Mouse (Mus musculus): Measurements from ENCODE around the gene Adat3. TPM values are rescaled to one million over a fixed set of nuclear protein-coding genes. Genes with fewer than 3 reads are reported as not detected.
A peak's percentile ranks its signal among the peaks of the same experiment; 100 is the strongest.

Adat3 gene
- polyA plus RNA-seq, 1 experiment, result 3.2 TPM

- Histone ChIP-seq H3K4me1 (ENCODE audit: control insufficient read depth, insufficient read depth, low read length) (peaks cover 6% of the 10 kb centered on the region; the same call in 1 of the 2 replicates), H3K4me3 (replicated peaks; ENCODE audit: control insufficient read depth, low read depth, low read length) (no peak overlapping the region), H3K27ac (ENCODE audit: control insufficient read depth, insufficient read depth, low read depth, low read length, poor library complexity) (no peak overlapping the region)
- WGBS, result 38% methylated on average over 17 of the region's 17 CpGs
- peak; percentile 99 for TF ChIP-seq CTCF (IDR thresholded peaks at IDR 0.05; ENCODE audit: control insufficient read depth, insufficient read depth, low read length)
- TF ChIP-seq POLR2A (IDR thresholded peaks at IDR 0.05; ENCODE audit: borderline replicate concordance, control insufficient read depth, low read depth, low read length), result peak; percentile 16; the same call in 1 of the 2 replicates
Observed at GRCm38 (mm10) chr10:80566375-80567092, 36.1 kb upstream of the Adat3 start.

GRCm38 (mm10) chr10:80568876-80569275 lies 33.8 kb upstream of the Adat3 start:
- TF ChIP-seq POLR2A (IDR thresholded peaks at IDR 0.05; ENCODE audit: borderline replicate concordance, control insufficient read depth, low read depth, low read length), result no peak
- TF ChIP-seq CTCF (IDR thresholded peaks at IDR 0.05; ENCODE audit: control insufficient read depth, insufficient read depth, low read length), result no peak
- H3K4me1 ChIP-seq (ENCODE audit: control insufficient read depth, insufficient read depth, low read length), result peaks cover 12% of the 10 kb centered on the region
- no peak overlapping the region for H3K27ac ChIP-seq (ENCODE audit: control insufficient read depth, insufficient read depth, low read depth, low read length, poor library complexity)
- WGBS, result 92% methylated on average over 29 of the region's 29 CpGs
- H3K4me3 ChIP-seq (replicated peaks; ENCODE audit: control insufficient read depth, low read depth, low read length), result no peak overlapping the region

GRCm38 (mm10) chr10:80569664-80570066 lies 33.0 kb upstream of the Adat3 start:
- Histone ChIP-seq H3K4me1 (ENCODE audit: control insufficient read depth, insufficient read depth, low read length) (peaks cover 14% of the 10 kb centered on the region), H3K4me3 (replicated peaks; ENCODE audit: control insufficient read depth, low read depth, low read length) (peak overlapping the region; percentile 69), H3K27ac (ENCODE audit: control insufficient read depth, insufficient read depth, low read depth, low read length, poor library complexity) (peak overlapping the region; percentile 74)
- WGBS, result 2% methylated on average over 10 of the region's 10 CpGs
- TF ChIP-seq POLR2A (IDR thresholded peaks at IDR 0.05; ENCODE audit: borderline replicate concordance, control insufficient read depth, low read depth, low read length) (0 out of 2 replicates have a peak, but pooled peaks have one; percentile 15), CTCF (IDR thresholded peaks at IDR 0.05; ENCODE audit: control insufficient read depth, insufficient read depth, low read length) (no peak)

- Histone ChIP-seq H3K27ac (ENCODE audit: control insufficient read depth, insufficient read depth, low read depth, low read length, poor library complexity) (peak overlapping the region; percentile 74), H3K4me3 (replicated peaks; ENCODE audit: control insufficient read depth, low read depth, low read length) (peak overlapping the region; percentile 69), H3K4me1 (ENCODE audit: control insufficient read depth, insufficient read depth, low read length) (peaks cover 14% of the 10 kb centered on the region)
- whole genome bisulfite sequencing, result 38% methylated on average over 10 of the region's 10 CpGs
- TF ChIP-seq POLR2A (IDR thresholded peaks at IDR 0.05; ENCODE audit: borderline replicate concordance, control insufficient read depth, low read depth, low read length) (no peak), CTCF (IDR thresholded peaks at IDR 0.05; ENCODE audit: control insufficient read depth, insufficient read depth, low read length) (no peak)
Observed at GRCm38 (mm10) chr10:80570419-80570818, 32.3 kb upstream of the Adat3 start.

- Histone ChIP-seq H3K27ac (ENCODE audit: control insufficient read depth, insufficient read depth, low read depth, low read length, poor library complexity) (peak overlapping the region; percentile 74), H3K4me3 (replicated peaks; ENCODE audit: control insufficient read depth, low read depth, low read length) (peak overlapping the region; percentile 49), H3K4me1 (ENCODE audit: control insufficient read depth, insufficient read depth, low read length) (peaks cover 15% of the 10 kb centered on the region)
- 8% methylated on average over 29 of the region's 30 CpGs for WGBS
- TF ChIP-seq POLR2A (IDR thresholded peaks at IDR 0.05; ENCODE audit: borderline replicate concordance, control insufficient read depth, low read depth, low read length) (peak; percentile 37; the same call in 1 of the 2 replicates), CTCF (IDR thresholded peaks at IDR 0.05; ENCODE audit: control insufficient read depth, insufficient read depth, low read length) (0 out of 2 replicates have a peak, but pooled peaks have one; percentile 0)
Observed at GRCm38 (mm10) chr10:80570871-80571836, 31.5 kb upstream of the Adat3 start.

GRCm38 (mm10) chr10:80572477-80572876 lies 30.2 kb upstream of the Adat3 start:
- peak overlapping the region; percentile 74 for H3K27ac ChIP-seq (ENCODE audit: control insufficient read depth, insufficient read depth, low read depth, low read length, poor library complexity)
- TF ChIP-seq CTCF (IDR thresholded peaks at IDR 0.05; ENCODE audit: control insufficient read depth, insufficient read depth, low read length), result no peak
- no peak for TF ChIP-seq POLR2A (IDR thresholded peaks at IDR 0.05; ENCODE audit: borderline replicate concordance, control insufficient read depth, low read depth, low read length)
- H3K4me3 ChIP-seq (replicated peaks; ENCODE audit: control insufficient read depth, low read depth, low read length), result no peak overlapping the region
- H3K4me1 ChIP-seq (ENCODE audit: control insufficient read depth, insufficient read depth, low read length), result peaks cover 15% of the 10 kb centered on the region
- WGBS, result 70% methylated on average over 2 of the region's 2 CpGs

- peak overlapping the region; percentile 24 for H3K27ac ChIP-seq (ENCODE audit: control insufficient read depth, insufficient read depth, low read depth, low read length, poor library complexity)
- TF ChIP-seq CTCF (IDR thresholded peaks at IDR 0.05; ENCODE audit: control insufficient read depth, insufficient read depth, low read length), result no peak
- no peak for TF ChIP-seq POLR2A (IDR thresholded peaks at IDR 0.05; ENCODE audit: borderline replicate concordance, control insufficient read depth, low read depth, low read length)
- H3K4me3 ChIP-seq (replicated peaks; ENCODE audit: control insufficient read depth, low read depth, low read length), result no peak overlapping the region
- WGBS, result 79% methylated on average over 9 of the region's 9 CpGs
- peaks cover 17% of the 10 kb centered on the region for H3K4me1 ChIP-seq (ENCODE audit: control insufficient read depth, insufficient read depth, low read length)
Observed at GRCm38 (mm10) chr10:80573944-80574343, 28.7 kb upstream of the Adat3 start.

- 71% methylated on average over 3 of the region's 3 CpGs for WGBS
- Histone ChIP-seq H3K4me3 (replicated peaks; ENCODE audit: control insufficient read depth, low read depth, low read length) (no peak overlapping the region), H3K27ac (ENCODE audit: control insufficient read depth, insufficient read depth, low read depth, low read length, poor library complexity) (no peak overlapping the region), H3K4me1 (ENCODE audit: control insufficient read depth, insufficient read depth, low read length) (peaks cover 17% of the 10 kb centered on the region)
- no peak for TF ChIP-seq POLR2A (IDR thresholded peaks at IDR 0.05; ENCODE audit: borderline replicate concordance, control insufficient read depth, low read depth, low read length)
- TF ChIP-seq CTCF (IDR thresholded peaks at IDR 0.05; ENCODE audit: control insufficient read depth, insufficient read depth, low read length), result no peak
Observed at GRCm38 (mm10) chr10:80574896-80575295, 27.8 kb upstream of the Adat3 start.

Data from bone marrow, adult 2 months (tissue).